Mouse (Mus musculus): ENCODE measurements around the gene Nol10. TPM values are rescaled to one million over a fixed set of nuclear protein-coding genes. Genes with fewer than 3 reads are reported as not detected.
A peak's percentile ranks its signal among the peaks of the same experiment; 100 is the strongest.

Gene Nol10
- polyA plus RNA-seq, 1 experiment, result 15.4 TPM

- DNase-seq (ENCODE audit: extremely low spot score in 1 of 2, low spot score in 1 of 2), result no peak
Observed at GRCm38 (mm10) chr12:17360104-17360503, 11.8 kb downstream of the Nol10 start.

GRCm38 (mm10) chr12:17360650-17361049 is 12.4 kb downstream of the Nol10 start:
- no peak for DNase-seq (ENCODE audit: extremely low spot score in 1 of 2, low spot score in 1 of 2)

GRCm38 (mm10) chr12:17362316-17362715 is 14.1 kb downstream of the Nol10 start:
- no peak for DNase-seq (ENCODE audit: extremely low spot score in 1 of 2, low spot score in 1 of 2)

GRCm38 (mm10) chr12:17366981-17367380 is 18.7 kb downstream of the Nol10 start:
- DNase-seq (ENCODE audit: extremely low spot score in 1 of 2, low spot score in 1 of 2), result peak; percentile 30 to 78

- DNase-seq (ENCODE audit: extremely low spot score in 1 of 2, low spot score in 1 of 2), result no peak
Observed at GRCm38 (mm10) chr12:17369111-17369510, 20.9 kb downstream of the Nol10 start.

GRCm38 (mm10) chr12:17369551-17370325 is 21.5 kb downstream of the Nol10 start:
- no peak for DNase-seq (ENCODE audit: extremely low spot score in 1 of 2, low spot score in 1 of 2)

GRCm38 (mm10) chr12:17371589-17372235 is 23.5 kb downstream of the Nol10 start:
- no peak for DNase-seq (ENCODE audit: extremely low spot score in 1 of 2, low spot score in 1 of 2)

- DNase-seq (ENCODE audit: extremely low spot score in 1 of 2, low spot score in 1 of 2), result no peak
Observed at GRCm38 (mm10) chr12:17372696-17373095, 24.4 kb downstream of the Nol10 start.

GRCm38 (mm10) chr12:17373470-17373975 is 25.3 kb downstream of the Nol10 start:
- DNase-seq (ENCODE audit: extremely low spot score in 1 of 2, low spot score in 1 of 2), result peak in 1 of 2 experiments; percentile 52

GRCm38 (mm10) chr12:17375243-17375642 is 27.0 kb downstream of the Nol10 start:
- no peak for DNase-seq (ENCODE audit: extremely low spot score in 1 of 2, low spot score in 1 of 2)

GRCm38 (mm10) chr12:17376521-17376920 is 28.3 kb downstream of the Nol10 start:
- no peak for DNase-seq (ENCODE audit: extremely low spot score in 1 of 2, low spot score in 1 of 2)

GRCm38 (mm10) chr12:17380991-17381390 is 32.7 kb downstream of the Nol10 start:
- no peak for DNase-seq (ENCODE audit: extremely low spot score in 1 of 2, low spot score in 1 of 2)

- DNase-seq (ENCODE audit: extremely low spot score in 1 of 2, low spot score in 1 of 2), result no peak
Observed at GRCm38 (mm10) chr12:17382759-17383158, 34.5 kb downstream of the Nol10 start.

GRCm38 (mm10) chr12:17386896-17387295 is 38.6 kb downstream of the Nol10 start:
- no peak for DNase-seq (ENCODE audit: extremely low spot score in 1 of 2, low spot score in 1 of 2)

- no peak for DNase-seq (ENCODE audit: extremely low spot score in 1 of 2, low spot score in 1 of 2)
Observed at GRCm38 (mm10) chr12:17387332-17388135, 39.3 kb downstream of the Nol10 start.

GRCm38 (mm10) chr12:17388136-17388437 is 39.8 kb downstream of the Nol10 start:
- DNase-seq (ENCODE audit: extremely low spot score in 1 of 2, low spot score in 1 of 2), result no peak

GRCm38 (mm10) chr12:17390036-17390435 is 41.8 kb downstream of the Nol10 start:
- DNase-seq (ENCODE audit: extremely low spot score in 1 of 2, low spot score in 1 of 2), result no peak

- DNase-seq (ENCODE audit: extremely low spot score in 1 of 2, low spot score in 1 of 2), result no peak
Observed at GRCm38 (mm10) chr12:17390510-17390909, 42.3 kb downstream of the Nol10 start.

- no peak for DNase-seq (ENCODE audit: extremely low spot score in 1 of 2, low spot score in 1 of 2)
Observed at GRCm38 (mm10) chr12:17393148-17393547, 44.9 kb downstream of the Nol10 start.

GRCm38 (mm10) chr12:17397150-17397549 is 48.9 kb downstream of the Nol10 start:
- DNase-seq (ENCODE audit: extremely low spot score in 1 of 2, low spot score in 1 of 2), result no peak

GRCm38 (mm10) chr12:17401419-17401818 is 53.2 kb downstream of the Nol10 start:
- DNase-seq (ENCODE audit: extremely low spot score in 1 of 2, low spot score in 1 of 2), result no peak

All from frontal cortex, adult 2 months (tissue).